Comparison of ENCODE assay signal across 35 mouse cellular contexts in genomic region chr6:116459232-116459631, GRCm38 (mm10). TPM values are rescaled to one million over a fixed set of nuclear protein-coding genes. Genes with fewer than 3 reads are reported as not detected.
DNase-seq lines count a peak whose midpoint lies in the region; ATAC-seq and TF ChIP-seq lines count a peak whose summit lies in the region.
"Had no signal": no experiment of that assay in that cellular context is flagged by ENCODE, and none has a peak within 500 bp of the region (broad histone marks: within the 10 kb centered on the region; RNA-seq: fewer than 3 reads in every experiment).

No protein-coding gene starts in this region.

- H3K36me3 ChIP-seq in MEL (ENCODE audit: control insufficient read depth in 1 of 2, insufficient read depth in 2 of 2, low read length in 2 of 2) = peaks cover 0 to 40% of the 10 kb centered on the region in 2 experiments; a peak in 2 of 4 replicates
- H3K36me3 ChIP-seq in liver, embryonic 16.5 days (ENCODE audit: control insufficient read depth, insufficient read depth) = no peaks in the 10 kb centered on the region
- H3K36me3 ChIP-seq: embryonic facial prominence, embryonic 12.5 days; heart, embryonic 12.5 days; limb, embryonic 10.5 days; limb, embryonic 15.5 days; midbrain, embryonic 10.5 days; midbrain, embryonic 15.5 days; neural tube, embryonic 13.5 days; stomach, embryonic 15.5 days had no signal

- peak; percentile 81 for DNase-seq in 416B (ENCODE audit: low read depth)
- DNase-seq in MEL (ENCODE audit: low read depth, low spot score) = peak; percentile 53
- no peak for DNase-seq in embryo, embryonic 9.5 days (ENCODE audit: extremely low spot score)
- no peak for DNase-seq in spleen, postnatal 10 days (ENCODE audit: low spot score in 2 of 2)
- DNase-seq: adrenal gland, postnatal 14 days; cerebellum, adult 8-10 months; cerebellum, postnatal 36 days; gastrocnemius, postnatal 25 days; heart, adult 2 months; kidney, adult 11 months; kidney, postnatal 14 days; layer of hippocampus, adult 9-11 months; lung, embryonic 14.5 days had no signal

- peaks cover 34 to 48% of the 10 kb centered on the region in 2 experiments for H3K4me1 ChIP-seq in MEL (ENCODE audit: control insufficient read depth in 1 of 2, insufficient read depth in 2 of 2, low read length in 2 of 2)
- no peaks in the 10 kb centered on the region; the same call in none of the 2 replicates for H3K4me1 ChIP-seq in liver, embryonic 16.5 days (ENCODE audit: control insufficient read depth, low read depth, low read length)

- no peak overlapping the region for H3K4me2 ChIP-seq in liver, embryonic 16.5 days (ENCODE audit: low read depth, low read length)
- H3K4me2 ChIP-seq: embryonic facial prominence, embryonic 12.5 days; heart, embryonic 12.5 days; hindbrain, embryonic 14.5 days; limb, embryonic 15.5 days; lung, embryonic 14.5 days; midbrain, embryonic 15.5 days; neural tube, embryonic 13.5 days had no signal

- no peak overlapping the region for H3K9ac ChIP-seq in MEL (ENCODE audit: control insufficient read depth, low read depth, low read length, poor library complexity, severe bottlenecking)
- no peak overlapping the region for H3K9ac ChIP-seq in liver, embryonic 16.5 days (ENCODE audit: low read depth, low read length)
- H3K9ac ChIP-seq: embryonic facial prominence, embryonic 12.5 days; heart, embryonic 12.5 days; hindbrain, embryonic 14.5 days; limb, embryonic 15.5 days; lung, embryonic 14.5 days; midbrain, embryonic 15.5 days; neural tube, embryonic 13.5 days; stomach, embryonic 15.5 days had no signal

- no peaks in the 10 kb centered on the region for H3K79me2 ChIP-seq in MEL (ENCODE audit: control insufficient read depth, insufficient read depth, low read length, poor library complexity)

- WGBS in liver, embryonic 16.5 days (ENCODE audit: insufficient replicate concordance) = 26% methylated on average over 2 of the region's 2 CpGs

- no peak overlapping the region for H3K4me3 ChIP-seq in MEL (ENCODE audit: control insufficient read depth in 1 of 2, insufficient read depth in 1 of 2, low read depth in 2 of 2, low read length in 2 of 2)
- no peak overlapping the region for H3K4me3 ChIP-seq in liver, embryonic 16.5 days (ENCODE audit: low read depth, low read length)
- H3K4me3 ChIP-seq: embryonic facial prominence, embryonic 12.5 days; heart, adult 2 months; heart, embryonic 12.5 days; limb, embryonic 10.5 days; limb, embryonic 15.5 days; midbrain, embryonic 10.5 days; midbrain, embryonic 15.5 days; neural tube, embryonic 13.5 days; stomach, embryonic 15.5 days had no signal

- no peak for TF ChIP-seq EP300 in MEL (IDR thresholded peaks at IDR 0.05; ENCODE audit: low read depth in 1 of 2, low read length in 2 of 2)

- no peak for TF ChIP-seq RAD21 in MEL (IDR thresholded peaks at IDR 0.05; ENCODE audit: low read depth, low read length)

- H3K27ac ChIP-seq in MEL (ENCODE audit: control insufficient read depth, low read depth, low read length) = peak overlapping the region; percentile 70
- peak overlapping the region; percentile 3; the same call in 1 of the 2 replicates for H3K27ac ChIP-seq in liver, embryonic 16.5 days (ENCODE audit: low read length)
- H3K27ac ChIP-seq: embryonic facial prominence, embryonic 12.5 days; heart, adult 2 months; hindbrain, embryonic 14.5 days; limb, embryonic 10.5 days; limb, embryonic 15.5 days; midbrain, embryonic 10.5 days; midbrain, embryonic 15.5 days; neural tube, embryonic 13.5 days; stomach, embryonic 15.5 days had no signal

- no peak for ATAC-seq in liver, embryonic 16.5 days (ENCODE audit: low read depth)
- 0 out of 2 replicates have a peak, but pooled peaks have one; percentile 5 for ATAC-seq in megakaryocyte progenitor cell, adult 5-6 weeks (replicated peaks; ENCODE audit: poor library complexity)
- ATAC-seq: forebrain, embryonic 14.5 days; inflammation-experienced regulatory T-cells, adult 6 months; midbrain, embryonic 15.5 days; Patski had no signal

- TF ChIP-seq POLR2A in MEL (IDR thresholded peaks at IDR 0.05; ENCODE audit: control insufficient read depth in 1 of 2, insufficient read depth in 1 of 2, low read depth in 1 of 2, low read length in 2 of 2, poor library complexity in 1 of 2) = no peak

- H3K27me3 ChIP-seq in MEL (ENCODE audit: control insufficient read depth in 1 of 2, insufficient read depth in 2 of 2, low read length in 2 of 2) = no peaks in the 10 kb centered on the region
- peaks cover 18% of the 10 kb centered on the region for H3K27me3 ChIP-seq in liver, embryonic 16.5 days (ENCODE audit: control insufficient read depth, insufficient read depth, low read depth, low read length)
- H3K27me3 ChIP-seq: CH12.LX had no signal

- H3K9me3 ChIP-seq in MEL (replicated peaks; ENCODE audit: insufficient read depth, low read length) = no peaks in the 10 kb centered on the region
- H3K9me3 ChIP-seq in liver, embryonic 16.5 days (replicated peaks; ENCODE audit: control insufficient read depth, low read length) = no peaks in the 10 kb centered on the region
- H3K9me3 ChIP-seq: embryonic facial prominence, embryonic 12.5 days; heart, embryonic 12.5 days; limb, embryonic 10.5 days; limb, embryonic 15.5 days; midbrain, embryonic 10.5 days; midbrain, embryonic 15.5 days; neural tube, embryonic 13.5 days; stomach, embryonic 15.5 days had no signal

- TF ChIP-seq CTCF in MEL (IDR thresholded peaks at IDR 0.05 in 2 of 3, conservative IDR thresholded peaks at IDR 0.05 in 1 of 3; ENCODE audit: control insufficient read depth in 1 of 3, insufficient read depth in 1 of 3, low read depth in 2 of 3, low read length in 3 of 3, poor library complexity in 1 of 3, severe bottlenecking in 1 of 3) = no peak

TF ChIP-seq in MEL, 35 proteins besides CTCF, POLR2A, EP300 and RAD21:
- TF ChIP-seq ELF1 (IDR thresholded peaks at IDR 0.05; ENCODE audit: low read depth, low read length) = 0 out of 2 replicates have a peak, but pooled peaks have one; percentile 7
- TF ChIP-seq MYC (IDR thresholded peaks at IDR 0.05; ENCODE audit: low read depth, low read length) = no peak
- TF ChIP-seq NELFE (IDR thresholded peaks at IDR 0.05; ENCODE audit: low read depth, low read length) = no peak

RNA-seq across cellular contexts. Expression of gene Alox5, which starts 1.7 kb away (rescaled TPM):
- total RNA-seq in MEL (2012; rRNA removed) = 1.1 and 1.6 TPM in 2 replicates
- polyA plus RNA-seq in MEL (2012; ENCODE audit: insufficient read depth in 1 of 2, insufficient read length in 2 of 2, low read depth in 1 of 2, low replicate concordance in 2 of 2, missing spikeins in 1 of 2) = 1 to 10 TPM in 1 of 2 experiments, not detected in 1; 5.7 TPM
- polyA plus RNA-seq in liver, embryonic 16.5 days (2015; fragmentation: Nextera tagmentation; extraction: Ambion mirVana) = 4.5 and 6.5 TPM in 2 replicates
- 8.1 and 9.5 TPM in 2 replicates for total RNA-seq in megakaryocyte progenitor cell, adult 5-6 weeks (2015)
- 5.9 and 12.3 TPM in 2 replicates for total RNA-seq in megakaryocyte progenitor cell, adult 5-6 weeks (2017)
- total RNA-seq: CH12.LX had no signal
- polyA plus RNA-seq: inflammation-experienced regulatory T-cells, adult 6 months; Patski had no signal

RNA-seq across cellular contexts. Expression of gene Olfr211, which starts 29.7 kb away (rescaled TPM):
- not detected in 2 replicates for total RNA-seq in MEL (2012; rRNA removed)
- not detected for polyA plus RNA-seq in MEL (2012; ENCODE audit: insufficient read depth in 1 of 2, insufficient read length in 2 of 2, low read depth in 1 of 2, low replicate concordance in 2 of 2, missing spikeins in 1 of 2)
- polyA plus RNA-seq in liver, embryonic 16.5 days (2015; fragmentation: Nextera tagmentation; extraction: Ambion mirVana) = not detected in 2 replicates
- not detected in 2 replicates for total RNA-seq in megakaryocyte progenitor cell, adult 5-6 weeks (2015)
- total RNA-seq in megakaryocyte progenitor cell, adult 5-6 weeks (2017) = not detected in 2 replicates
- total RNA-seq: adrenal gland, postnatal 14 days; CH12.LX; ES-E14; gastrocnemius, postnatal 25 days; heart, adult 2 months; hematopoietic stem cell, adult 5-6 weeks; left cerebral cortex, postnatal 10 days had no signal
- polyA plus RNA-seq: C2C12; embryonic facial prominence, embryonic 12.5 days; forebrain, embryonic 14.5 days; heart, adult 2 months; heart, embryonic 12.5 days; heart, postnatal 0 days; hindbrain, embryonic 14.5 days; inflammation-experienced regulatory T-cells, adult 6 months; kidney, embryonic 14.5 days; limb, embryonic 10.5 days; limb, embryonic 15.5 days; lung, embryonic 14.5 days; midbrain, embryonic 10.5 days; midbrain, embryonic 15.5 days; myocyte; neural tube, embryonic 13.5 days; Patski; stomach, embryonic 15.5 days had no signal

RNA-seq across cellular contexts. Expression of gene Olfr212, which starts 47.1 kb away (rescaled TPM):
- not detected in 2 replicates for total RNA-seq in MEL (2012; rRNA removed)
- under 1 TPM in 1 of 2 experiments, not detected in 1; 0.03 TPM for polyA plus RNA-seq in MEL (2012; ENCODE audit: insufficient read depth in 1 of 2, insufficient read length in 2 of 2, low read depth in 1 of 2, low replicate concordance in 2 of 2, missing spikeins in 1 of 2)
- polyA plus RNA-seq in liver, embryonic 16.5 days (2015; fragmentation: Nextera tagmentation; extraction: Ambion mirVana) = not detected in 2 replicates
- total RNA-seq in megakaryocyte progenitor cell, adult 5-6 weeks (2015) = 0.07 and 0.20 TPM in 2 replicates
- not detected in 2 replicates for total RNA-seq in megakaryocyte progenitor cell, adult 5-6 weeks (2017)
- total RNA-seq: adrenal gland, postnatal 14 days; CH12.LX; ES-E14; gastrocnemius, postnatal 25 days; heart, adult 2 months; hematopoietic stem cell, adult 5-6 weeks; left cerebral cortex, postnatal 10 days had no signal
- polyA plus RNA-seq: embryonic facial prominence, embryonic 12.5 days; forebrain, embryonic 14.5 days; heart, adult 2 months; heart, embryonic 12.5 days; heart, postnatal 0 days; hindbrain, embryonic 14.5 days; inflammation-experienced regulatory T-cells, adult 6 months; kidney, embryonic 14.5 days; limb, embryonic 10.5 days; limb, embryonic 15.5 days; lung, embryonic 14.5 days; midbrain, embryonic 10.5 days; midbrain, embryonic 15.5 days; myocyte; stomach, embryonic 15.5 days had no signal

Comparison
In these comparisons a context has a peak if more than half of its experiments do, and no peak if none do; other contexts are left out.
1. DNase-seq: peak in 416B (single experiment) and MEL (single experiment); none in embryo, embryonic 9.5 days (single experiment) and spleen, postnatal 10 days (0 of 2).